ENCODE assay signal across 10 mouse cellular contexts in the genomic region with DNA sequence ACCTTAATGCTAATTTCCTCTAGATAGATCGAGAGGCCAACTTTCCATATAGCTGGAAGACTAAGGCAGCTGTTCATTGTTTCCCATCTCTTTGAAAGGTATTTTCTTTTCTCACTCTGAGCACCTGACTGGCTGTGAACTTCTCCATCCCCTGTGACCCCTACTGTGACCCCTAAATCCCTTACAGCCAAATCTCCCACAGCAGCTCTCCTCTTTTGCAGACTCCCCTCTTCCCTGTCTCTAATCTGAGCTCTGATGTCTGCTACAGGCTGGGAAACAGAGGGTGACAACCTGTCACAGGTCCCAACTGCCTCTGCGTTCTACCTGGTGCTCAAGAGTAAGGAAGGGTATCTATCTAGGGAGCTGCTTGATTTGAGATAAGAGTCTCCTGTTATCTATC. TPM values are rescaled to one million over a fixed set of nuclear protein-coding genes. Genes with fewer than 3 reads are reported as not detected.
DNase-seq lines count a peak whose midpoint lies in the region; ATAC-seq lines count a peak whose summit lies in the region.
"Had no signal": no experiment of that assay in that cellular context is flagged by ENCODE, and none has a peak within 500 bp of the region (broad histone marks: within the 10 kb centered on the region; RNA-seq: fewer than 3 reads in every experiment).

No protein-coding gene starts in this region.

- peaks cover 50% of the 10 kb centered on the region for H3K27me3 ChIP-seq in hindbrain, embryonic 11.5 days (ENCODE audit: control insufficient read depth, insufficient read depth, low read length)
- H3K27me3 ChIP-seq in hindbrain, embryonic 16.5 days (replicated peaks; ENCODE audit: control insufficient read depth, insufficient read depth, low read length) = peaks cover 42% of the 10 kb centered on the region
- peaks cover 8% of the 10 kb centered on the region; the same call in 1 of the 2 replicates for H3K27me3 ChIP-seq in embryonic facial prominence, embryonic 15.5 days
- H3K27me3 ChIP-seq in neural tube, embryonic 11.5 days (ENCODE audit: control insufficient read depth, insufficient read depth, low read length) = peaks cover 58% of the 10 kb centered on the region

- no peaks in the 10 kb centered on the region for H3K36me3 ChIP-seq in hindbrain, embryonic 11.5 days (ENCODE audit: control insufficient read depth, insufficient read depth, low read length)
- no peaks in the 10 kb centered on the region for H3K36me3 ChIP-seq in hindbrain, embryonic 16.5 days (ENCODE audit: control insufficient read depth, insufficient read depth, low read length)
- H3K36me3 ChIP-seq in embryonic facial prominence, embryonic 15.5 days = no peaks in the 10 kb centered on the region
- no peaks in the 10 kb centered on the region for H3K36me3 ChIP-seq in neural tube, embryonic 11.5 days (ENCODE audit: control insufficient read depth, insufficient read depth, low read length)
- H3K36me3 ChIP-seq: liver, embryonic 12.5 days had no signal

- H3K9ac ChIP-seq in hindbrain, embryonic 11.5 days (ENCODE audit: low read depth, low read length) = no peak overlapping the region
- H3K9ac ChIP-seq in hindbrain, embryonic 16.5 days (ENCODE audit: low read depth, low read length) = no peak overlapping the region
- peak overlapping the region; percentile 52 for H3K9ac ChIP-seq in embryonic facial prominence, embryonic 15.5 days
- H3K9ac ChIP-seq in neural tube, embryonic 11.5 days (ENCODE audit: low read length) = no peak overlapping the region
- H3K9ac ChIP-seq: liver, embryonic 12.5 days had no signal

- no peak overlapping the region for H3K27ac ChIP-seq in hindbrain, embryonic 11.5 days (ENCODE audit: low read depth, low read length)
- H3K27ac ChIP-seq in hindbrain, embryonic 16.5 days (ENCODE audit: low read depth, low read length) = no peak overlapping the region
- H3K27ac ChIP-seq in embryonic facial prominence, embryonic 15.5 days (replicated peaks) = peak overlapping the region; percentile 98
- no peak overlapping the region for H3K27ac ChIP-seq in neural tube, embryonic 11.5 days (ENCODE audit: low read depth, low read length)
- H3K27ac ChIP-seq: liver, embryonic 12.5 days had no signal

- WGBS in hindbrain, embryonic 11.5 days = 3% methylated on average over 2 of the region's 2 CpGs
- 6% methylated on average over 2 of the region's 2 CpGs for WGBS in hindbrain, embryonic 16.5 days
- WGBS in embryonic facial prominence, embryonic 15.5 days = 18% methylated on average over 2 of the region's 2 CpGs
- WGBS in neural tube, embryonic 11.5 days = 2% methylated on average over 2 of the region's 2 CpGs

- H3K4me3 ChIP-seq in hindbrain, embryonic 11.5 days (ENCODE audit: low read depth, low read length) = no peak overlapping the region
- no peak overlapping the region for H3K4me3 ChIP-seq in hindbrain, embryonic 16.5 days (ENCODE audit: low read length)
- H3K4me3 ChIP-seq in embryonic facial prominence, embryonic 15.5 days (replicated peaks) = peak overlapping the region; percentile 68
- H3K4me3 ChIP-seq in neural tube, embryonic 11.5 days (ENCODE audit: low read depth, low read length) = peak overlapping the region; percentile 48; the same call in 1 of the 2 replicates
- H3K4me3 ChIP-seq: liver, embryonic 12.5 days had no signal

- no peak for ATAC-seq in hindbrain, embryonic 11.5 days (ENCODE audit: low FRiP score)
- no peak for ATAC-seq in hindbrain, embryonic 16.5 days
- no peak for ATAC-seq in embryonic facial prominence, embryonic 15.5 days (ENCODE audit: insufficient number of reproducible peaks, low FRiP score, low TSS enrichment, low read depth)
- no peak for ATAC-seq in neural tube, embryonic 11.5 days (ENCODE audit: insufficient read depth, low FRiP score, low TSS enrichment)
- ATAC-seq: liver, embryonic 12.5 days had no signal

- no peak overlapping the region for H3K4me2 ChIP-seq in hindbrain, embryonic 11.5 days (replicated peaks; ENCODE audit: low read depth, low read length)
- H3K4me2 ChIP-seq in hindbrain, embryonic 16.5 days (ENCODE audit: low read length) = no peak overlapping the region
- peak overlapping the region; percentile 70 for H3K4me2 ChIP-seq in embryonic facial prominence, embryonic 15.5 days (replicated peaks)
- peak overlapping the region; percentile 24 for H3K4me2 ChIP-seq in neural tube, embryonic 11.5 days (ENCODE audit: low read depth)

- H3K4me1 ChIP-seq in hindbrain, embryonic 11.5 days (replicated peaks; ENCODE audit: control insufficient read depth, insufficient read depth, low read length) = peaks cover 2% of the 10 kb centered on the region
- peaks cover 25% of the 10 kb centered on the region for H3K4me1 ChIP-seq in hindbrain, embryonic 16.5 days (ENCODE audit: control insufficient read depth, insufficient read depth, low read depth, low read length)
- peaks cover 28% of the 10 kb centered on the region for H3K4me1 ChIP-seq in embryonic facial prominence, embryonic 15.5 days
- peaks cover 9% of the 10 kb centered on the region for H3K4me1 ChIP-seq in neural tube, embryonic 11.5 days (ENCODE audit: control insufficient read depth, insufficient read depth, low read length)
- H3K4me1 ChIP-seq: liver, embryonic 12.5 days had no signal

- H3K9me3 ChIP-seq in hindbrain, embryonic 11.5 days (ENCODE audit: control insufficient read depth, low read length) = no peaks in the 10 kb centered on the region
- no peaks in the 10 kb centered on the region for H3K9me3 ChIP-seq in hindbrain, embryonic 16.5 days (ENCODE audit: control insufficient read depth, low read length)
- no peaks in the 10 kb centered on the region for H3K9me3 ChIP-seq in embryonic facial prominence, embryonic 15.5 days (replicated peaks)
- H3K9me3 ChIP-seq in neural tube, embryonic 11.5 days (ENCODE audit: control insufficient read depth, low read length) = no peaks in the 10 kb centered on the region
- H3K9me3 ChIP-seq: liver, embryonic 12.5 days had no signal

- DNase-seq in hindbrain, embryonic 11.5 days (ENCODE audit: low spot score) = peak; percentile 41
- DNase-seq in embryo, embryonic 10 days (ENCODE audit: low spot score) = peak; percentile 31
- DNase-seq in neural tube, embryonic 11.5 days (ENCODE audit: low spot score) = peak; percentile 32
- DNase-seq in cerebellum, adult 11-12 months = no peak
- no peak for DNase-seq in kidney, adult 18-20 months
- DNase-seq: gastrocnemius, postnatal 25 days; thymus, adult 2 months had no signal

RNA-seq across cellular contexts. Expression of a gene that starts 4.0 kb away (rescaled TPM):
- polyA plus RNA-seq in hindbrain, embryonic 11.5 days (2014; fragmentation: Nextera tagmentation; extraction: Ambion mirVana) = 51.8 and 71.0 TPM in 2 replicates
- polyA plus RNA-seq in hindbrain, embryonic 16.5 days (2015; fragmentation: Nextera tagmentation; extraction: Ambion mirVana) = 3.9 and 5.6 TPM in 2 replicates
- 98.5 and 110 TPM in 2 replicates for polyA plus RNA-seq in embryonic facial prominence, embryonic 15.5 days (2015; fragmentation: Nextera tagmentation; extraction: Ambion mirVana)
- polyA plus RNA-seq in neural tube, embryonic 11.5 days (2014; fragmentation: Nextera tagmentation; extraction: Ambion mirVana) = 30.7 and 39.1 TPM in 2 replicates

Comparison
In these comparisons a context has a peak if more than half of its experiments do, and no peak if none do; other contexts are left out.
1. DNase-seq: peak in hindbrain, embryonic 11.5 days (single experiment), embryo, embryonic 10 days (single experiment) and neural tube, embryonic 11.5 days (single experiment); none in cerebellum, adult 11-12 months (single experiment) and kidney, adult 18-20 months (single experiment).
2. H3K4me2 ChIP-seq: peak in embryonic facial prominence, embryonic 15.5 days (single experiment) and neural tube, embryonic 11.5 days (single experiment); none in hindbrain, embryonic 11.5 days (single experiment) and hindbrain, embryonic 16.5 days (single experiment).
3. H3K4me3 ChIP-seq: peak in embryonic facial prominence, embryonic 15.5 days (single experiment) and neural tube, embryonic 11.5 days (single experiment); none in hindbrain, embryonic 11.5 days (single experiment) and hindbrain, embryonic 16.5 days (single experiment).